Mouse (Mus musculus) forebrain, embryonic 11.5 days (tissue): Measurements from ENCODE around the gene Txndc12. TPM values are rescaled to one million over a fixed set of nuclear protein-coding genes. Genes with fewer than 3 reads are reported as not detected.
A peak's percentile ranks its signal among the peaks of the same experiment; 100 is the strongest.

Source experiments
- ATAC-seq: fragments of 200-750 bp; cut with Nextera tagmentation; replicated peaks from 2 replicates; pipeline ENCODE4 v1.8.0; 2017; ENCODE audit warnings: moderate TSS enrichment; ENCODE audit not compliant: low FRiP score
- DNase-seq: peaks from one replicate; pipeline ENCODE4 v3.0.0-alpha.2; 2017; ENCODE audit warnings: low spot score
- H3K27ac ChIP-seq: fragments of 300-500 bp; sonication (generic); 2 replicates; pipeline ENCODE4 v1.5.1; 2014; ENCODE audit warnings: low read depth, low read length
- H3K27me3 ChIP-seq: fragments of 300-500 bp; sonication (generic); 2 replicates; pipeline ENCODE4 v1.6.1; 2014; ENCODE audit warnings: mild to moderate bottlenecking, low read length, mixed read lengths; ENCODE audit not compliant: control insufficient read depth, insufficient read depth
- H3K36me3 ChIP-seq: fragments of 300-500 bp; sonication (generic); 2 replicates; pipeline ENCODE4 v1.6.1; 2014; ENCODE audit warnings: mild to moderate bottlenecking, low read length, moderate library complexity, mixed read lengths; ENCODE audit not compliant: control insufficient read depth, insufficient read depth
- H3K4me1 ChIP-seq: fragments of 300-500 bp; sonication (generic); replicated peaks from 2 replicates; pipeline ENCODE4 v1.6.1; 2014; ENCODE audit warnings: low read length, mixed read lengths; ENCODE audit not compliant: control insufficient read depth, insufficient read depth
- H3K4me2 ChIP-seq: fragments of 300-500 bp; sonication (generic); 2 replicates; pipeline ENCODE4 v1.6.1; 2014; ENCODE audit warnings: low read depth, mild to moderate bottlenecking, low read length, moderate library complexity, mixed read lengths; ENCODE audit not compliant: severe bottlenecking
- H3K4me3 ChIP-seq: fragments of 300-500 bp; sonication (generic); 2 replicates; pipeline ENCODE4 v1.5.1; 2014; ENCODE audit warnings: low read depth, low read length
- H3K9ac ChIP-seq: fragments of 300-500 bp; sonication (generic); 2 replicates; pipeline ENCODE4 v1.6.1; 2014; ENCODE audit warnings: low read length
- H3K9me3 ChIP-seq: fragments of 300-500 bp; sonication (generic); 2 replicates; pipeline ENCODE4 v1.6.1; 2016; ENCODE audit warnings: low read length, mixed read lengths; ENCODE audit not compliant: control insufficient read depth
- WGBS: fragments of 180-500 bp; shearing (Covaris S2); extraction: QIAGEN DNeasy Blood & Tissue Kit; methylation state at CpG from one replicate; pipeline ENCODE4 v1.1.7; 2014; 5-methylcytosine and 5-hydroxymethylcytosine counted together
- polyA plus RNA-seq: library from polyadenylated mRNA; unstranded; fragments of >200 nt; fragmentation: Nextera tagmentation; extraction: Ambion mirVana; gene quantifications from 2 replicates; pipeline ENCODE4 v1.2.1, GENCODE M21; 2014

Gene Txndc12
- polyA plus RNA-seq, 1 experiment from 2014 or later: 101 TPM

DNA sequence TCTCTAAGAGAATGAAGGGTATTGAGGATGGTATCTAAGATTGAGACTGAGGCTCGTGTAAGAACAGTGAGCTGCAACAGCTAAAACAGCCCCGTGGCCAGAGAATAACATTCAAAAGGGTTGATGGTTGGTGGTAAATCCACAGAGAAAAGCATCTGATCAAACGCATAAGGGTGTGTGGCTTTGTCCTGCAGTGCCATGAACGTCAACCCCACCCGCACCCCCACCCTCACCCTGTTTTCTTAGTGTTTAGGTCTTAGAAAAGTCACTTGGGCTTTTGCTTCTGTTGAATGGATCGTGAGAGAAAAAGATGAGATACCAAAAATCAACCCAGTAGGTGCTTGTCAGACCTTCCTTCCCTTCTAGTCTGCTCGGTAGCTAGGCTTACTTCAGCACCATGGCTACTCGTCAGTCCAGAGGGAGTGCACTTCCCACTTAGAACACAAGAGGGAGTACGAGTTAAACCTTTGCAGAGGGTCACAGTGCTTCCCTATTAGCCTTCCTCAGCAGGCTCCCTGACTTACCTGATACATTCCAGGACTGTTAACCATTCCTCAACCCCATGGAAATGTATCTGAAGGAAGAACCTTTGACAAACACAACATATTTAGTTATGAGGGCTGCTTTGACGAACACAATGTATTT lies 35.5 kb downstream of the Txndc12 start:
- Histone ChIP-seq H3K9me3 (no peaks in the 10 kb centered on the region), H3K4me1 (no peaks in the 10 kb centered on the region), H3K27ac (no peak overlapping the region), H3K27me3 (no peaks in the 10 kb centered on the region), H3K4me3 (no peak overlapping the region), H3K4me2 (no peak overlapping the region), H3K9ac (no peak overlapping the region), H3K36me3 (no peaks in the 10 kb centered on the region)
- ATAC-seq: 0 out of 2 replicates have a peak, but pooled peaks have one; percentile 67
- 35% methylated on average over 10 of the region's 10 CpGs for WGBS
- peak; percentile 87 for DNase-seq

GRCm38 (mm10) chr4:108873746-108874145 lies 39.3 kb downstream of the Txndc12 start:
- Histone ChIP-seq H3K27me3 (no peaks in the 10 kb centered on the region), H3K36me3 (no peaks in the 10 kb centered on the region), H3K9ac (no peak overlapping the region), H3K27ac (no peak overlapping the region), H3K4me3 (no peak overlapping the region), H3K9me3 (no peaks in the 10 kb centered on the region), H3K4me1 (no peaks in the 10 kb centered on the region), H3K4me2 (no peak overlapping the region)
- 94% methylated on average over 5 of the region's 5 CpGs for WGBS
- ATAC-seq (no peak), DNase-seq (no peak)

- Histone ChIP-seq H3K9ac (no peak overlapping the region), H3K27ac (no peak overlapping the region), H3K4me1 (no peaks in the 10 kb centered on the region), H3K9me3 (no peaks in the 10 kb centered on the region), H3K4me2 (no peak overlapping the region), H3K27me3 (no peaks in the 10 kb centered on the region; the same call in 1 of the 2 replicates), H3K4me3 (no peak overlapping the region), H3K36me3 (no peaks in the 10 kb centered on the region)
- 84% methylated on average over 6 of the region's 6 CpGs for WGBS
- ATAC-seq (no peak), DNase-seq (no peak)
Observed at GRCm38 (mm10) chr4:108877901-108878300, 43.5 kb downstream of the Txndc12 start.

DNA sequence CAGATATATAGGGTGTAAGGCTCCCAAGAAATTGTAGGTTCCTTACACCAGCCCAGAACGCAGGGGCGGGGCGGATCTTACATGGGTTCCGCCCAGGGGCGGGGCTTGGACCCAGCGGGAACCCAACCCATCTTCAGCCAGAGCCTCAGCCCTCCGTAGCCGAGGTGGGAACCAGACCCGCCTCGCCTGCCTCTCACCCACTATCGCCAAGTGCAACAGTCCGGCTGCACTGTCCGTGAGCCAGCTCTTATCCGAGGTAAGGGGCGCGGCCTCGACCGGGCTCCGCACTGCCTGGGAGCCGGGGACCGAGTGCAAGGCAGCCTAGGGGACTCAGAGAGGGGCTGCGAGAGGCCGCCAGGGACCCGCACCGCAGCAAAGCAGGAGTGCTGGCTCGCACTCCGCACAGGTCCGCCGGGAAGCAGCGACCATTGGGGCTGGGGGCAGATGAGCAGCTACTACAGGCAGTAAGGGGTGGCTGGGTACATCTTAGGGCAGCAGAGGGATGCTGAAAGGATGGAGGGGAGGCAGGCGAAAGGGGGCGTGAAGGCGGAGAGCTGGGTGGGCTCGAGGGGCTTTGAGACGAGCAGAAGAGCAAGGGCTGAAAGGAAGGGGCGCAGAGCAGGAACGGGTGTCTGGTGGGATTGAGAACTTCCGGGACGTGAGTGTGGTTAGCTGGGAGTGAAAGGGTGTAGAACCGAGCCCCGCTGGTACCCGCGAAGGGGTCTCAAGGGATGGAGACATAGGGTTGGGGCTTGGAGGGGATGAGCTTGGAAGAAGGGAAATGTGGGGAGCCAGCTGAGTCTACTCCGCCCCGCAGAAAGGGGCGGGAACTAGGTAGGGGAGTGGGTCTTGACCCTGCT lies 44.8 kb downstream of the Txndc12 start, which contains the start of gene Rab3b:
Gene Rab3b (plus strand): TSS at position 101 of the 860 bp plus-strand sequence.
- H3K36me3 ChIP-seq: no peaks in the 10 kb centered on the region
- under 1% methylated on average over 46 of the region's 46 CpGs for whole genome bisulfite sequencing
- H3K27me3 ChIP-seq: no peaks in the 10 kb centered on the region; the same call in 1 of the 2 replicates

GRCm38 (mm10) chr4:108883815-108884214 lies 49.4 kb downstream of the Txndc12 start:
- H3K4me1 ChIP-seq: no peaks in the 10 kb centered on the region
- H3K4me3 ChIP-seq: no peak overlapping the region
- H3K9ac ChIP-seq: no peak overlapping the region
- no peak overlapping the region for H3K4me2 ChIP-seq
- no peaks in the 10 kb centered on the region for H3K9me3 ChIP-seq
- no peak for DNase-seq
- WGBS: 60% methylated on average over 13 of the region's 13 CpGs
- no peaks in the 10 kb centered on the region; the same call in 1 of the 2 replicates for H3K27me3 ChIP-seq
- H3K27ac ChIP-seq: no peak overlapping the region
- ATAC-seq: no peak
- H3K36me3 ChIP-seq: no peaks in the 10 kb centered on the region

More for the DNA sequence above, 44.8 kb downstream of the Txndc12 start, which contains the start of gene Rab3b:
- Histone ChIP-seq H3K4me1 (no peaks in the 10 kb centered on the region), H3K27ac (no peak within 1 kb of the TSS), H3K4me2 (peak within 1 kb of the TSS; percentile 97), H3K4me3 (peak within 1 kb of the TSS; percentile 55), H3K9me3 (no peaks in the 10 kb centered on the region), H3K9ac (peak within 1 kb of the TSS; percentile 71)
- peak; percentile 92 for ATAC-seq
- DNase-seq: peak; percentile 87

DNA sequence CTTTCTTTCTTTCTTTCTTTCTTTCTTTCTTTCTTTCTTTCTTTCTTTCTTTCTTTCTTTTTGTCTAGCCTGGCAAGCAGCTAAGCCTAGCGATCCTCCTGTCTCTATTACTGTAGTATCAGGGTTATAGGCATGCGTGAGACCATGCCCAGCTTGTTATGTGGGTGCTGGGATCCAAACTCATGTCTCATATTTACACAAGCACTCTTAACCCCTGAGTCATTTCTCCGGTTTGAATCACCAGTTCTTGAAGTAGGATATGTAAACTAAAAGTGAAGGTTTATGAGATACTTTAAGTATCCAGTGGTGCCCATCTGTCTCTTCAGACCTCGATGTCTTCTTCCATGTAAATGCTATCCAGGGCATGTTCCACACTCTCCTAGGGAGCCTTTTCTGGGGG lies 53.1 kb downstream of the Txndc12 start:
- ATAC-seq: no peak
- Histone ChIP-seq H3K27ac (no peak overlapping the region), H3K27me3 (no peaks in the 10 kb centered on the region), H3K36me3 (no peaks in the 10 kb centered on the region), H3K9ac (no peak overlapping the region), H3K4me2 (no peak overlapping the region), H3K4me1 (no peaks in the 10 kb centered on the region), H3K9me3 (no peaks in the 10 kb centered on the region), H3K4me3 (no peak overlapping the region)
- no peak for DNase-seq
- 93% methylated on average over 4 of the region's 4 CpGs for WGBS

DNA sequence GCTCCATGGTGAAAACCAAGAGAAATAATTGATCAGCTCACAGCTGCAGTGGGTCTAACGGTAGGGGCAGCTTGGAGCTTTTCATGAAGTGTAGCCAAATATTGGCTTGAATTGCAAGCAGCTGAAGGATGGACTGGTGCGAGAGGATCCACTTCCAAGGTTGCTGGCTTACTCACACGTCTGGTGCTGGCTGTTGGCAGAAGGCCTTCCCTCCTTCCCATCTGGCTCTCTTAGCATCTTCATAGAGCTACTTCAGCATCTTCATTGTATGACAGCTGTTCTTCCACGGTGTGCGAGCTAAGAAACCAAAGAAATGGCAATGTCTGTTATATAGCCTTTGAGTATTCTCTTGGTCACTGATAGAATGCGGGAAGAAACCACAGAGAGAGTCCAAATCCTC lies 56.5 kb downstream of the Txndc12 start:
- Histone ChIP-seq H3K4me3 (no peak overlapping the region), H3K9ac (no peak overlapping the region), H3K27ac (no peak overlapping the region), H3K4me1 (no peaks in the 10 kb centered on the region), H3K27me3 (no peaks in the 10 kb centered on the region), H3K36me3 (no peaks in the 10 kb centered on the region), H3K4me2 (no peak overlapping the region), H3K9me3 (no peaks in the 10 kb centered on the region)
- DNase-seq: no peak
- WGBS: 80% methylated on average over 6 of the region's 6 CpGs
- no peak for ATAC-seq

GRCm38 (mm10) chr4:108900421-108900820 lies 66.0 kb downstream of the Txndc12 start:
- Histone ChIP-seq H3K9me3 (no peaks in the 10 kb centered on the region), H3K4me1 (no peaks in the 10 kb centered on the region), H3K36me3 (no peaks in the 10 kb centered on the region), H3K4me3 (no peak overlapping the region), H3K27me3 (no peaks in the 10 kb centered on the region), H3K4me2 (no peak overlapping the region), H3K27ac (no peak overlapping the region), H3K9ac (no peak overlapping the region)
- DNase-seq (no peak), ATAC-seq (no peak)
- 63% methylated on average over 7 of the region's 7 CpGs for whole genome bisulfite sequencing
